Mouse (Mus musculus): ENCODE data around the gene Zswim1.
"Not testable (repeated sequence)": the region's sequence is repeated elsewhere in the genome, so short reads cannot be mapped to it uniquely, and the experiment has no call there.

Gene Zswim1

DNA sequence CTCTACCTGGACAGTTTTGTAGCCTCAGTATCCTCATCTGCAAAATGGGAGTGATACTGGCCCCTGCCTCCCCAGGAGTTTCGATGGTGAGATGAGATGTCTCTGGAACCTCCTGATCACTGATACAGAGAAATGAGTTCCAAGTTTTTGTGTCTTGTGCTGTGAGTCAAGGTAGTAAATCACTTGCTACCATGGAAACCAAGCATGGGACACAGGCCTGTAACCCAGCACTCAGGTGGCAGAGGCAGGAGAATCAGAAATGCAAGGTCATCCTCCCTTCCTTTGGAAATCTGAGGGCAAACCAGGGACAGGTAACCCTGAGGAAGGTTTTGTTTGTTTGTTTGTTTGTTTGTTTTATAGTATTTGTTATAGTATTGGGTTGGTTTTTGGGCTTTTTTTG is 6.6 kb downstream of the Zswim1 start:
- DNase-seq (ENCODE audit: low spot score in 2 of 2): no peak

DNA sequence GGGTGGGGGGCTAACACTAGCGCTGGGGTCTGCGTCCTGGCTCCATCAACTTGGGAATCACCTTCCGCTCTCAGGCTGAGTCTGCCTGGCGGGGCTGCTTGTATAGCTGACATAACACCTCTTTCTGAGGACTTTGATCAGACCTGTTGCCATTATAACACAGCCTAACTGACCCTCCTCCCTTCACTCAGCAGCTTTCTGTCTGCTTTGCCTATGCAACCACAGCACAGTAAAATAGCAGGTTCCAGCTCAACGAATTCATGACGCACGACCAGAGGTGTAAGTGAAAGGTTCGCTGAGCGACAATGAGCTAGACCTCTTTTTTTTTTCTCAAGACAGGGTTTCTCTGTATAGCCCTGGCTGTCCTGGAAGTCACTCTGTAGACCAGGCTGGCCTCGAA is 8.5 kb downstream of the Zswim1 start:
- DNase-seq (ENCODE audit: low spot score in 2 of 2): peak in 1 of 2 experiments; percentile 26

DNA sequence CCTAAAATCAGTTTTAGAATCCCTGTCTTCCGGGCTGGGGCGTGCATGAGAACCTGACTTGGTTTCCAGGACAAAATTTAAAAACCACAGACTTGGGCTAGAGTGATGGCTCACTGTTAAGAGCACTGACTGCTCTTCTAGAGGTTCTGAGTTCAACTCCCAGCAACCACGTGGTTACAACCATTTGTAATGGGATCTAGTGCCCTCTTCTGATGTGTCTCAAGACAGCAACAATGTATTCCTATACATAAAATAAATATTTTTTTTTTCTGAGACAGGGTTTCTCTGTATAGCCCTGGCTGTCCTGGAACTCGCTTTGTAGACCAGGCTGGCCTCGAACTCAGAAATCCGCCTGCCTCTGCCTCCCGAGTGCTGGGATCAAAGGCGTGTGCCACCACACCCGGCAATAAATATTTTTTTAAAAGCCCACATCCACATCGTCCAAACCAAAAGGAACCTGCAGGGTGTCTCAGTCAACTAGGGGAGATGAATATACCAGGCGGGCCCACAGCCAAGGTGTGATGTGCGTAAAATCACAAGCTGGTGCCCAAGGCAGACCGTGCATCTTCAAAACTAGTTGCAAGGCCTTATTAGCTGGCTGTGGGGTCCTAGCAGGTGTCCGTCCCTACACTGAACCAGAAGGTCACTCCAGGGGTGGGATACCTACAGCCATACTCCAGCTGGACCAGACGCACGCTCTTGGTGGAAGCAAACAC is 9.7 kb downstream of the Zswim1 start:
- DNase-seq (ENCODE audit: low spot score in 2 of 2): no peak

DNA sequence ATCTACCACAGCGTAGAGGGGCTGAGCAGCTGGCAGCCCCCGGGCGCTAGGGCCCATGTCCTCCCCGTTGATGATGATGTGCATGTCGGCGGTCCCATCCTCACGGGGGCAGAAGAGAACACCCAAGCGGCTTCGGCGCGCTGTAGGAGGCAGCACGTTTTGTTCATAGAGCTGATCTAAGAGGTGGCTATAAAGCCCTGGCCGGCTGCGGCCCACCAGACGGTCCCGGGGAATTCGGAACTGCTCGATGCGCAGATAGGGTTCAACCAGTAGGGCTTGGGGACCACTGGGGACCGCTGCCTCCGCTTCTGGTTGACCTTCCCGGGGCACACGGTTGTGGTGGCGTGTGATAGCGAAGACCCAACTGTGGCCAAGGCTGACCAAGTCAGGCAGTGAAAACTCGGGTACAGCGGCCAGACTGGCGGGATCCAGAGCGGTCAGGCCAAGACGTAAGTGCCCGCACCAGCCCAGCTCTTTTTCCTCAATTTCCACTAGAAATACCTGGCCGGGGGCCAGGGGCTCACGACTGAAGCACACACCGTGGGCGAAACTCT is 10.3 kb downstream of the Zswim1 start, which contains the start of gene Ctsa:
Gene Ctsa (plus strand): TSS at position 126 of the 554 bp plus-strand sequence.
- DNase-seq (ENCODE audit: low spot score in 2 of 2): peak; percentile 83 to 85

DNA sequence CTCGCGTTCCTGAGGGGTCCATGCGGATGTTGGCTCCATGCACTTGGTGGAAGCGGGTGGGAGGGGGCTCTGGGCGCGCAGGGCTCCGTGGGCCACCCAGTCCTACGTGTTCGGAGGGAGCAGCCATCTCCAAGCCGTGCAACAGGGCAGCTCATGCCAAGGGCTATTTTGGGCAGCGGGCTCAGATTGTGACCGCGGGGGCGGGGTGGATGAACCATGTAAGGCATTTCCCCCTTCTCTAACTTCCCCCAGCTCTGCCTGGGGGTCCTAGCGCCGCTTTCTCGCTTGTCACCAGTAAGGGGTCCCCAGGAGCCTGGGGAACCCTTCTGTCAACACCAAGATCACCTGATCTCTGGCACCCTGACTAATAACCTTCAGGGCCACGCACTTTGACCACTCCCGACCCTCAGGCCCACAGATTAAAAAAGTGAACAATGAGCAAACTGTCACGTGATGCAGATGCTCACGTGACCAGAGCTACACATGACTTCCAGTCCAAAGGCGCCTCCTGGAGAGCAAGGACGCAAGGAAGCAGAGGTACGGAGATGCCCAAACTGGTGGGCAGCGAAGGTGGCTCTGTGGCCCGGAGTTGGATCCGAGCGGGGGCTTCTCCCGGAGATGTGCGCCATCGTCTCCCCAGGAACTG is 11.0 kb downstream of the Zswim1 start, which contains the start of gene Neurl2:
Gene Neurl2 (minus strand): TSS at position 143 of the 646 bp plus-strand sequence.
- peak; percentile 81 to 85 for DNase-seq (ENCODE audit: low spot score in 2 of 2)

DNA sequence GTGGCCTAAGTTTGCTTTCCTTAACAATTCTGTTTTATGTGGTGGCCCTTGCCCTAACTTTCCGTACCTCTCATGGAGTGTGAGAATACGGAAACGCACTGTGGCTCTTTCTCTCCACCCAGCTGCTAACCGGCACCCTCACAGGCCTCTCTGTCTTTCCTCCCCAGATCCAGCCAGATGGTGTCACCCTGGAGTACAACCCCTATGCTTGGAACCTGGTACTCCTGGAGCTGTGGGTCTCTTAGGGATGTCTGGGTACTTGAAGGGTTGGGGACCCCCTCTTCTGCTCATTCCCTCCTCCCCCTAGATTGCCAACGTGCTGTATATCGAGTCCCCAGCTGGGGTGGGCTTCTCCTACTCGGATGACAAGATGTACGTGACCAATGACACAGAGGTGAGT is 12.0 kb downstream of the Zswim1 start:
- peak in 1 of 2 experiments; percentile 31 for DNase-seq (ENCODE audit: low spot score in 2 of 2)

DNA sequence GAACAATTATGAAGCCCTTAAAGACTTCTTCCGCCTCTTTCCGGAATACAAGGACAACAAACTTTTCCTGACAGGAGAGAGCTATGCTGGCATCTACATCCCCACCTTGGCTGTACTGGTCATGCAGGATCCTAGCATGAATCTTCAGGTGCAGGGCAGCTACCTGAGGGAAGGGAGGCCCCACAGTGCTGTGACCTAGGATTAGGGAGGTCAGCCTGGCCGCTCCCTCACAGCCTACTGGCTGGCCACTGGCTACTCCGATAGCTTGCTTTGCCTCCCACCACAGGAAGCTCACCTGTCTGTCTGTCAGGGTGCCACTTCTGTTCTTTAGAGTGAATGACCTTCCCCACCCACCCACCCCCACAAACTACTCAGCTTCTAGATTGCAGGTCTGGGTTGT is 12.7 kb downstream of the Zswim1 start:
- DNase-seq (ENCODE audit: low spot score in 2 of 2): no peak

DNA sequence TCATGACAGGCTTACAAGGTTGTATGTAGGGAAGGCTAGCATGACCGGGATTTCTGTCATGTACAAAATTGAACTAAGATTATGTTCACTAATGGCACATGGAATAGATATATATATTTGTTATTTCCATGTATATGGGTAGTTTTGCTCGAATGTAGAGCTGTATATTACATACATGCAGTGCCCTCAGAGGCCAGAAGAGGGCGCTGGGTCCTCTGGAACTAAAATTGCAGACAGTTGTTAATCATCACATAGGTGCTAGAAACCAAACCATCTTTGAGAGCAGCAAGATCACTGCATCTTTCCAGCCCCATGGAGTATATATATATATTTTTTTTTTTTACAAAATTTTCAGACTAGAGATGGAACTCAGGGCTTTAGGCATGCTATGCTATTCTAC is 23.3 kb downstream of the Zswim1 start:
- no peak for DNase-seq (ENCODE audit: low spot score in 2 of 2)

DNA sequence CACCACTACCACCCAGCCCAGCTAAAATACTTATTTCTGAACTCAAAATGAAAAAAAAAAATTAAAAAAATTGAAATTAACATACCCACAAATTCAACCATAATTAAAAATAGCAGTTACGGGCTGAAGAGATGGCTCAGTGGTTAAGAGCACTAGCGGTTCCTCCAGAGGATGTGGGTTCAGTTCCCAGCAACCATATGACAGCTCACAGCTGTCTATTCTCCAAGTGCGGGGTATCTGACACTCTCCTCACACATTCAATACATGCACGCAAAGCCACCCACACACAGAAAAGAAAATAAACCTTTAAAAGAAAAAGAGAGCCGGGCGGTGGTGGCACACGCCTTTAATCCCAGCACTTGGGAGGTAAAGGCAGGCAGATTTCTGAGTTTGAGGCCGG is 27.6 kb downstream of the Zswim1 start:
- DNase-seq (ENCODE audit: low spot score in 2 of 2): peak in 1 of 2 experiments; percentile 36

DNA sequence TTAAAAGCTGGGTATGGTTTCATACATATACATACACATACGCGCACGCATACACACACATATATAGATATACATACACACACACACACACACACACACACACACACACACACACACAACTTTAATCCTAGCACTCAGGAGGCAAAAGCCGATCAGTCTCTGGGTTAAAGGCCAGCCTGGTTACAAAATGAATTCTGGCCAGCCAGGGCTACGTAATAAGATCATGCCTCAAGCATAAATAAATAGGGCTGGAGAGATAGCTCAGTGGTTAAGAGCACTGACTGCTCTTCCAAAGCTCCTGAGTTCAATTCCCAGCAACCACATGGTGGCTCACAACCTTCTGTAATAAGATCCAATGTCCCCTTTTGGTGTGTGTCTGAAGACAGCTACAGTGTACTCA is 33.1 kb downstream of the Zswim1 start:
- not testable (repeated sequence) for DNase-seq (ENCODE audit: low spot score in 2 of 2)

DNA sequence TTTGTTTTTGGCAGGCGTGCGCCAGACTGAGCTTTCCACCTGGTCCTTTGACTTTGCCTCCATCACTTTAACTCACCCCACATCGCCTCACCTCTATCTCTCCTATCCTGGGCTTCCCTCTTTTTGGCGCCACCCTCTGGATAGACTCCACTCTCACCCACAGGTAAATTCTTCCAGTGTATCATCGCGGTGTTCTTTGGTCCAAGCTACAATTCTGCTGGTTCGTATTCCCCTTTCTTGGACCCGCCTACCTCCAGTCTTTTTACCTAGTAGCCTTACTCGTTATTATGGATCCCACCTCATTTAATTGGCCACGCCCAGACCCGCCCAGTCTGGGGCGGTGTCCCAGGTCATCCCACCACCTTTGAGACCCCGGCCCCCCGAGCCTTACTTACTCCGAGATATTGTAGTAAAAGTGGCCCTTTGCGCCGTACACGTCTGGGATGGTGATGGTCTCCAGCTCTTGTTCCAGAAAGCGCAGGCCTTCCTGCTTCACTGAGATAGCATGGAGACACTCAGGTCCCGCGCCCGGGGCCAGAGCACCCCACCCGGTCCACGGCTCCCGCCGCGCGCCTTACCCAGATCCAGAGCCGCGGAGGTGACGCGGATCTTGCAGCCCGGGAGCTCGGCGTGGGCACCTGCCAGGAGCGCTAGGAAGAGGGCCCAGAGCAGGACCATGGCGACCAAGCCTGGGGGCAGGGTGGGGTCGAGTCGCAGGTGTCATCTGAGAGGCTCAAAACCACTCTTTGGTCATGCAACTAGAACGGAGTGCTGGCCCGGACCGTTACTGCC is 34.0 kb downstream of the Zswim1 start:
- no peak for DNase-seq (ENCODE audit: low spot score in 2 of 2)

DNA sequence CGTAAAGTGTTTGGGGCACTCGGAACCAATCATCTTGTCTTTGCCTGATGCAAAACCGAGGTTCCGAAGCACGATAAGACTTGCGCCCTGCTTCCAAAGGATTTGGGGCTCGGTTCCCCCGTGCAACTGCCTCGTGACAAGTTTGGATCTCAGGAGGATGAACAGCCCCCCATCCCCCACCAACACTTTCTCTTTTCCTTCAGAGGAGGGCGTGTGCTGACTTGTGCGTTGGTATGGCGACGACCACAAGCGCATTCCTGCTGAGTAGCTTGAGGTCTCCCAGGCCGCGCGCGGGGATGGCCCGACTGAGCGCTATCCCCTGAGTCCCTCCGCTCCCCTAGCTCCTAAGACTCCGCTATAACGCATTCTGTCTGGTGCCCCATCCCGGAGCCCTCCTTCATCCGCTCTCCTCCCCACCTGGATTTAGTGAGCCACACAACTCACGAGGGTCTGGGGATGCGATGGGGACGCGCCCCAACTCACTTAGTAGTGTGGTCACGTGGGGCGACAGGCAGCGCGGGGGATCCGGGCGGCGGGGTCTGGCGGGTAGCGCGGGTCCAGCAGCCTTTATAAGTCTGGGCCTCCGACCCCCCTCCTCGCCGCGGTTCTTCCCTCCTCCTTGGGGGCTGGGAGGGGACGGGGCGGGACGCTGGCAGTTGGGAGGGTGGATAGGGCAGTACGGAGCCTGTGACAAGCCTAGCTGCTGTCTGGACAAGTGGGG is 34.8 kb downstream of the Zswim1 start, which contains the start of gene Pltp:
Gene Pltp (minus strand): TSS at position 611 of the 721 bp plus-strand sequence.
- peak; percentile 43 to 44 for DNase-seq (ENCODE audit: low spot score in 2 of 2)

DNA sequence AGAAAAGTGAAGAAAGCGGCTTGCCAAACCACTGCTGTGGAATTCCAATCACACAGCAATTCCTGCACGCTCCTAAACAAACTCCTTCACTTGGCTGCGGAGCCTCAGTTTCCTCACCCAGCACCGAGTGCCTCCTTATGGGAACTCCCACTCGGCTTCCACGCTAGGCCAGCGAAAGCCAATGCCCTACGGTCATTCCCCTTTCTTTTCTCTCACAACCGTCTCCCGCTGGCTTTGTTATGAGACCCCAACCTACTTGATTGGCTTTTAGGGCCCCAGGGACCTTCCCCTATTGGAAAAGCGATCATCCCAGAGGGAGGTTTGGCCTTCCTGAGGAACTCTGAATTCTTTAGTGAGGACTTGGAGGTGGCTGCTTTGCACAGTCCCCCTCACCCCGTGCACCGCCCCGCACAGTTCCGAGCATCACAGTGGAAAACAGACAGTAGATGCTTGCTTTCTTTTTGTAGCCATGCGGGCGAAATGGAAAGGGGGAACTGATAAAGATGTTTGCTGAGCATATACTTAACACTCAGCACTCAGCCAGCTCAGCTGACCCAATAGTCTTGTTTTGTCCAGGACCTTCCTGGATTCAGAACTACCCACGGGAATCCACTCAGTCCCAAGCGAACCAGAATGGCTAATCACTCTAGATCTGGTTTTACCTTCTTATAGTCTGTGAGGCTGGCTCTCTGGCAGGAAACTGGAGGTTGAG is 35.5 kb downstream of the Zswim1 start:
- DNase-seq (ENCODE audit: low spot score in 2 of 2): no peak

DNA sequence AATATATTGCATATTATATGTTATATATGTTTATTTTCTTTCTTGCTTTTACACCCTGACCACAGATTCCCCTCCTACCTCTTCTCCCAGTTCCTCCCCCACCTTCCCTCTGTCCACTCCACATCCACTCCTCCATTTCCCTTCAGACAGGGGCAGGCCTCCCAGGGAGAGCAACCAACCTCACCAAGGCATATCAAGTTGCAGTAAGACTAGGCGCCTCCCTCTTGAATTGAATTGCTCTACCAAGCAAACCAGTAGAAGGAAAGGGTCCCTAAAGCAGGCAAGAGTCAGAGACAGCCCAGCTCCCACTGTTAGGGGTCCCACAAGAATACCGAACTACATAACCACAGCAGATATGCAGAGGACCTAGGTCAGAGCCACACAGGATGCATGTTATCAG is 36.7 kb downstream of the Zswim1 start:
- no peak for DNase-seq (ENCODE audit: low spot score in 2 of 2)

DNA sequence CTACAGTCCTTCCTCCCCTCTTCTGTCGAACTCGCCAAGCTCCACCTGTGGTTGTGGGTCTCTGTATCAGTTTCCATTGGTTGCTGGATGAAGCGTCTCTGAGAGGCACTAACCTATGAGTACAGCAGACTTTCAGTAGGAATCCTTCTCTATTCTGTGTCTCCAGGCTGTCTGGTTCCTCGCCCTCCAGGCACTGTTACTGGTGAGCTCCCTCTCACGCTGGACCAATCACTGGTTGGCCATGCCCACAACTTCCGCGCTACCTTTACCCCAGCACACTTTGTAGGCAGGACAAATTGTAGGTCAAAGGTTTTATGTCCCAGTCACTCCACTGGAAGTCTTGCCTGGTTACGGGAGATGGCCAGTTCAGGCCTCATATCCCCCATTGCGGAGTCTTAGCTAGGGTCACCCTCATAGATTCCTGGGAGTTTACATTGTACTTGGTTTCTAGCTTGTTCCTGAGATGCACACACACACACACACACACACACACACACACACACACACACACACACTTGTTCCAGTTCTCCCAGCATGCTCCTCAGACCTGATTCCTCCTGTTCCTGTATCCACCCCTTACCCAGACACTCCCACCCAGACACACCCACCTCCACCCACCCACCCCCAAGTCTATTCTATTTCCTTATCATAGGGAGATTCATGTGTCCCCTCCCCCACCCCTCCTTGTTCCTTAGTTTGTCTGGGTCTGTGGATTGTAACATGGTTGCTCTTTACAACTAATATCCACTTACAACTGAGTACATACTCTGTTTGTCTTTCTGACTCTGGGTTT is 37.4 kb downstream of the Zswim1 start:
- DNase-seq (ENCODE audit: low spot score in 2 of 2): no peak

DNA sequence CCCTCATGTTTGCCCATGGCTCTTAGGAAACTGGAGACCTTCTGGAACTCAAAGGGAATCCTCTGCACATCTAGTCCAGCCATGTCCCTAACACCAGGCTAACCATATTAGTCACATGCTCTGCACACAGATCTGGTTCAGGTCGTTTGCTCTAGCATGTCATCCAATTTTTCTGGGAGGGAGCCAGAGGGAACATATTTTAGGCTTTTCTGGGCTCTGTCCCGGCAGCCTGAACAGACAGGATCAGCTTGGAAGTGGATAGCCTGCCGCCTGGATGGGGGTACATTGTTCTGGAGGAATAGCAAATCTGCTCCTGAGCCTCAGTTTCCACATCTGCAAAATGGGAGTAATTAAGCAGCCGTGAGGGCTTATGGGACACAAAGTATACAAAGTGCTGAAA is 38.6 kb downstream of the Zswim1 start:
- no peak for DNase-seq (ENCODE audit: low spot score in 2 of 2)

DNA sequence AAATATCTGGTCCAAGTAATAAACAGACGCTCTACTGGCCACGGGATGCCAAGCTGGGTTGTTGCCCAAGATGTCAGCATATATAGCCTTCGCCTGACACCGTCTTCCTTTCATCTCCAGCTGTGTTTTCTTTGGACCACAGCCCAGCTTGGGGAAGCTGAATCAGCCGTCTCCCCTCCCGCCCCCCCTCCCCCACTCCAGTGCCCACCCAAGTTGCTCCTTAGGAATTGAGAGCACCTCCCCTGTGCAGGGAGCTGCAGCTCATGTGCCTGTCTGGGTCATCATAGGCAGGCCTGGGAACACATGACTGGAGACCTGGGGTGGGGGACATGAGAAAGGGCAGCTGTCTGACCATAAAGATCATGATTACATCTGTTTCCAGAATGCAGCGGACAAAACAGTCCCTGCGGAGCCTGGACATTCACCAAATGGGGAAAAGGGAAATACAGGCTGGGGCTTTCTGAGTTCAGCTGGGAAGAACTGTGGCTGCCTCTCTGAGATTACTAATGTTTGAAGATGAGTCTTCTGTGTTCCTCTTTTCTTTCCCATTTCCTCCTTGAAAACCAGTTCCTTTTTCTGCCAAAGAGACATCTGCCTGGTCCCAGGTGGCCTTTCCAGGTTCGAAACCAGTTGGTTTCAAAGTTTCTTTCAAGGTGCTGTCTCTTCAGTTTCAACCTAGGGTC is 39.8 kb downstream of the Zswim1 start:
- peak; percentile 17 to 50 for DNase-seq (ENCODE audit: low spot score in 2 of 2)

DNA sequence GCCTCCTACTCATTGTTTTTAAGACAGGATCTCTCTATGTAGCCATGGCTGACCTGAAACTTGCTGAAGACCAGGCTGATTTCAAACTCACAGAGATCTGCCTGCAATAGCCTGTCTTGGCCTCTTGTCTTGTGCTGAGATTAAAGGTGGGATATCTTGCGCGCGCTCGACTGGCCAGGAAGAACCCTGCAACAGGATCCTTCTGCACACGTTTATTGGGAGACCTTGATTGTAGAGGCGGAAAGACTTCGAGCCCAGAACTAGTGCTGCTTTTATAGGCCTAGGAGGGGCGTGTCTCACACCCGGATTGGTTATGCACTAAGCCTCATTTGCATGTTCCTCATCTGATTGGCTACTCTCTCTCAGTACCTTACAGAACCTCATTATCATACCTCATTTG is 40.9 kb downstream of the Zswim1 start:
- not testable (repeated sequence) for DNase-seq (ENCODE audit: low spot score in 2 of 2)

DNA sequence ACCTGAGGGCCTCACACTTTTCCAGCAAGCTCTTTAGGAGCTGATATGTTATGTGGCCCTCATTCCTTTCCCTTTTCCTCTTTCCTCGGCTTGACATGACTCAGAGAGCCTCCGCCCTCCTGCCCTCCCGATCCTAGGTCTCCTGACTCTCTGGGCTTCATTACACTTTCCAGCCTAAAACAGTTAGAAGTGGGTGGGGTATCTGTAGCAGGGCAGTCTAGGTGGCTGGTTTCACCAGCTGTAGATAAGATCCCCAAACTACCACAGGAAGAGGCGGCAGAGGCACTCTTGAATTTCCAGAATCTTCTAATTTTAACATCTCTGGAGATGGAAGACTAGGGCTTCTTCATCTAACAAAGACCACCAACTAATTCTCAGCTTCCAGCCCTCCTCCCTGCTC is 42.1 kb downstream of the Zswim1 start:
- DNase-seq (ENCODE audit: low spot score in 2 of 2): no peak
